Mouse (Mus musculus): ENCODE data around the gene Mpg. TPM values are rescaled to one million over a fixed set of nuclear protein-coding genes. Genes with fewer than 3 reads are reported as not detected.
"Not testable (repeated sequence)": the region's sequence is repeated elsewhere in the genome, so short reads cannot be mapped to it uniquely, and the experiment has no call there.

Gene Mpg
- polyA plus RNA-seq, 1 experiment from 2014 or later = 21.6 TPM

- H3K27me3 ChIP-seq = no peaks in the 10 kb centered on the region
- 83% methylated on average over 10 of the region's 10 CpGs for WGBS (ENCODE audit: insufficient replicate concordance)
- no peaks in the 10 kb centered on the region for H3K9me3 ChIP-seq (replicated peaks)
- no peak overlapping the region for H3K4me2 ChIP-seq
- H3K36me3 ChIP-seq = no peaks in the 10 kb centered on the region
- H3K9ac ChIP-seq = no peak overlapping the region
- no peak overlapping the region for H3K27ac ChIP-seq
- no peak for ATAC-seq (ENCODE audit: low read depth)
- no peak overlapping the region for H3K4me3 ChIP-seq (replicated peaks)
- H3K4me1 ChIP-seq (replicated peaks) = peaks cover 18% of the 10 kb centered on the region
- DNase-seq = no peak
These were observed 33.1 kb upstream of the Mpg start for GRCm38 (mm10) chr11:32193156-32193555.

- no peak for ATAC-seq (ENCODE audit: low read depth)
- H3K4me3 ChIP-seq (replicated peaks) = no peak overlapping the region
- no peaks in the 10 kb centered on the region for H3K9me3 ChIP-seq (replicated peaks)
- WGBS (ENCODE audit: insufficient replicate concordance) = 68% methylated on average over 10 of the region's 10 CpGs
- H3K4me1 ChIP-seq (replicated peaks) = peaks cover 22% of the 10 kb centered on the region
- H3K4me2 ChIP-seq = no peak overlapping the region
- no peak for DNase-seq
- H3K27ac ChIP-seq = no peak overlapping the region
- no peaks in the 10 kb centered on the region for H3K27me3 ChIP-seq
- H3K9ac ChIP-seq = no peak overlapping the region
- no peaks in the 10 kb centered on the region for H3K36me3 ChIP-seq
These were observed 32.2 kb upstream of the Mpg start for GRCm38 (mm10) chr11:32194086-32194485.

- Histone ChIP-seq H3K27me3 (no peaks in the 10 kb centered on the region), H3K27ac (no peak overlapping the region), H3K9ac (no peak overlapping the region), H3K36me3 (no peaks in the 10 kb centered on the region), H3K4me1 (replicated peaks) (peaks cover 28% of the 10 kb centered on the region), H3K9me3 (replicated peaks) (no peaks in the 10 kb centered on the region), H3K4me3 (replicated peaks) (no peak overlapping the region), H3K4me2 (no peak overlapping the region)
- WGBS (ENCODE audit: insufficient replicate concordance) = 83% methylated on average over 5 of the region's 5 CpGs
- no peak for DNase-seq
- no peak for ATAC-seq (ENCODE audit: low read depth)
These were observed 31.7 kb upstream of the Mpg start for GRCm38 (mm10) chr11:32194626-32195025.

GRCm38 (mm10) chr11:32195867-32196540, 30.3 kb upstream of the Mpg start:
- Histone ChIP-seq H3K4me1 (replicated peaks) (peaks cover 38% of the 10 kb centered on the region), H3K4me2 (no peak overlapping the region), H3K27me3 (no peaks in the 10 kb centered on the region), H3K9ac (peak overlapping the region; percentile 33; the same call in 1 of the 2 replicates), H3K9me3 (replicated peaks) (no peaks in the 10 kb centered on the region), H3K27ac (no peak overlapping the region), H3K36me3 (no peaks in the 10 kb centered on the region), H3K4me3 (replicated peaks) (no peak overlapping the region)
- ATAC-seq (ENCODE audit: low read depth) (peak; percentile 30; the same call in 1 of the 2 replicates), DNase-seq (no peak)
- WGBS (ENCODE audit: insufficient replicate concordance) = 11% methylated on average over 11 of the region's 11 CpGs

GRCm38 (mm10) chr11:32196727-32197126, 29.6 kb upstream of the Mpg start:
- no peaks in the 10 kb centered on the region for H3K36me3 ChIP-seq
- H3K9ac ChIP-seq = no peak overlapping the region
- no peak for DNase-seq
- H3K9me3 ChIP-seq (replicated peaks) = no peaks in the 10 kb centered on the region
- H3K27me3 ChIP-seq = no peaks in the 10 kb centered on the region
- no peak for ATAC-seq (ENCODE audit: low read depth)
- H3K4me3 ChIP-seq (replicated peaks) = no peak overlapping the region
- H3K27ac ChIP-seq = no peak overlapping the region
- peaks cover 38% of the 10 kb centered on the region for H3K4me1 ChIP-seq (replicated peaks)
- H3K4me2 ChIP-seq = no peak overlapping the region
- WGBS (ENCODE audit: insufficient replicate concordance) = 36% methylated on average over 6 of the region's 6 CpGs

- Histone ChIP-seq H3K4me2 (no peak overlapping the region), H3K9me3 (replicated peaks) (no peaks in the 10 kb centered on the region), H3K36me3 (no peaks in the 10 kb centered on the region), H3K27ac (no peak overlapping the region), H3K4me1 (replicated peaks) (peaks cover 38% of the 10 kb centered on the region), H3K4me3 (replicated peaks) (no peak overlapping the region), H3K27me3 (0 out of 2 replicates have a peak, but pooled peaks cover 1% of the 10 kb centered on the region), H3K9ac (no peak overlapping the region)
- 54% methylated on average over 3 of the region's 3 CpGs for WGBS (ENCODE audit: insufficient replicate concordance)
- DNase-seq (no peak), ATAC-seq (ENCODE audit: low read depth) (no peak)
These were observed 28.5 kb upstream of the Mpg start for GRCm38 (mm10) chr11:32197766-32198165.

- 0 out of 2 replicates have a peak, but pooled peaks cover 4% of the 10 kb centered on the region for H3K27me3 ChIP-seq
- no peaks in the 10 kb centered on the region for H3K36me3 ChIP-seq
- no peak overlapping the region for H3K4me3 ChIP-seq (replicated peaks)
- no peak overlapping the region for H3K9ac ChIP-seq
- no peak for DNase-seq
- no peak for ATAC-seq (ENCODE audit: low read depth)
- no peak overlapping the region for H3K27ac ChIP-seq
- no peaks in the 10 kb centered on the region for H3K9me3 ChIP-seq (replicated peaks)
- H3K4me1 ChIP-seq (replicated peaks) = peaks cover 38% of the 10 kb centered on the region
- WGBS (ENCODE audit: insufficient replicate concordance) = 51% methylated on average over 14 of the region's 14 CpGs
- H3K4me2 ChIP-seq = no peak overlapping the region
These were observed 27.9 kb upstream of the Mpg start for GRCm38 (mm10) chr11:32198256-32198955.

GRCm38 (mm10) chr11:32199230-32199629, 27.1 kb upstream of the Mpg start:
- ATAC-seq (ENCODE audit: low read depth) = peak; percentile 35; the same call in 1 of the 2 replicates
- Histone ChIP-seq H3K4me1 (replicated peaks) (peaks cover 40% of the 10 kb centered on the region), H3K27me3 (0 out of 2 replicates have a peak, but pooled peaks cover 4% of the 10 kb centered on the region), H3K36me3 (no peaks in the 10 kb centered on the region), H3K4me3 (replicated peaks) (no peak overlapping the region), H3K27ac (no peak overlapping the region), H3K9me3 (replicated peaks) (no peaks in the 10 kb centered on the region), H3K9ac (0 out of 2 replicates have a peak overlapping the region, but pooled peaks have one; percentile 1), H3K4me2 (no peak overlapping the region)
- no peak for DNase-seq
- 26% methylated on average over 6 of the region's 6 CpGs for WGBS (ENCODE audit: insufficient replicate concordance)

GRCm38 (mm10) chr11:32200075-32200601, 26.2 kb upstream of the Mpg start, which contains the start of gene Il9r:
Il9r (minus strand) TSS chr11:32200279.
- Histone ChIP-seq H3K27ac (no peak within 1 kb of the TSS), H3K9ac (peak within 1 kb of the TSS; percentile 27; the same call in 1 of the 2 replicates), H3K36me3 (no peaks in the 10 kb centered on the region), H3K4me3 (replicated peaks) (no peak within 1 kb of the TSS), H3K4me1 (replicated peaks) (peaks cover 48% of the 10 kb centered on the region), H3K4me2 (peak within 1 kb of the TSS; percentile 10; the same call in 1 of the 2 replicates), H3K27me3 (0 out of 2 replicates have a peak, but pooled peaks cover 4% of the 10 kb centered on the region), H3K9me3 (replicated peaks) (no peaks in the 10 kb centered on the region)
- ATAC-seq (ENCODE audit: low read depth) (no peak), DNase-seq (no peak)
- 21% methylated on average over 10 of the region's 10 CpGs for WGBS (ENCODE audit: insufficient replicate concordance)

- H3K36me3 ChIP-seq; ATAC-seq (ENCODE audit: low read depth); H3K27me3 ChIP-seq; H3K4me2 ChIP-seq; H3K9me3 ChIP-seq (replicated peaks); DNase-seq; H3K27ac ChIP-seq; H3K9ac ChIP-seq; H3K4me3 ChIP-seq (replicated peaks): not testable (repeated sequence)
- H3K4me1 ChIP-seq (replicated peaks) = peaks cover 45% of the 10 kb centered on the region
- 35% methylated on average over 1 of the region's 1 CpGs for WGBS (ENCODE audit: insufficient replicate concordance)
These were observed 25.3 kb upstream of the Mpg start for GRCm38 (mm10) chr11:32200992-32201391.

GRCm38 (mm10) chr11:32201922-32202685, 24.2 kb upstream of the Mpg start:
- Histone ChIP-seq H3K27ac (no peak overlapping the region), H3K9ac (no peak overlapping the region), H3K4me1 (replicated peaks) (peaks cover 45% of the 10 kb centered on the region), H3K36me3 (peaks cover 6% of the 10 kb centered on the region), H3K9me3 (replicated peaks) (no peaks in the 10 kb centered on the region), H3K4me2 (no peak overlapping the region), H3K27me3 (0 out of 2 replicates have a peak, but pooled peaks cover 4% of the 10 kb centered on the region), H3K4me3 (replicated peaks) (no peak overlapping the region)
- DNase-seq (no peak), ATAC-seq (ENCODE audit: low read depth) (no peak)
- 46% methylated on average over 11 of the region's 11 CpGs for WGBS (ENCODE audit: insufficient replicate concordance)
